Mouse (Mus musculus): Measurements from ENCODE around the gene Sohlh2.

Sohlh2 gene

DNA sequence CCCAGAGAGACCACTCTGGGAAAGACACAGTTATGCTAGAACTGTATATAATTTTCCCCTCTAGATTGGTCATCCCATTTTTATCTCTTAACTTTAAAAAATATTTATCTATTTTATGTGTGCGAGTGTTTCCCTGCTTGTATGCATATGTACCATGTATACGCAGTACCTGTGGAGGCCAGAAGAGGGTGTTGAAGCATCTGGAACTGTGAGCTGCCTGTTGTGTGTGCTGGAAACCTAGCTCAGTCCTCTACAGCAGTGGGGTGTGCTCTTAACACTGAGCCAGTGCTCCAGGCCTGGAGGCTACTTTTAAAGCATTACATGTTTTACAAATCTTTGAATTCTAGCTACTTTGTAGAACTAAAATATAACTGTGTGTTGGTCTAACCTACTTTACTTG lies 24.6 kb downstream of the Sohlh2 start:
- in situ Hi-C loops (cut with MboI, MseI) = no loop called here

DNA sequence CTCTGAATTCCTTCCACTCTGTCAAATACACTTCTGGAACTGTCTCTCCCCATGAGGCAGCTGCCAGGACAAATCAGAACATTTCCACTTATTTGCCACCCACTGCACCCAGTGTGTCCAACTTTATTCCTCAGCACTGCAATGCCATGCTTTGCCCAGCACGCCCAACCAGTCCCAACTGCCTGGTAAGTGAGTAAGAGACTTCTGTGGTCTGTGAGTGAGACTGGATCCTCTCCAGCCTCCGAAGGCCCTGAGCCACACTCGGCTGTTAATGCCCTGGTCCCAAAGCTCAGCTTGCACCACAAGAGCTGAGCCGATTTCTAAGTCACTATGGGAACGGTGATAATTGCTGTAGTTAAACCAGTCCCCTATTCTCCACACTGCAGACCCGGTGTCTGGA lies 25.8 kb downstream of the Sohlh2 start:
- in situ Hi-C loops (cut with MboI, MseI) = no loop called here

GRCm38 (mm10) chr3:55212254-55212653 lies 30.4 kb downstream of the Sohlh2 start:
- in situ Hi-C loops (cut with MboI, MseI) = no loop called here

GRCm38 (mm10) chr3:55213785-55214184 lies 32.0 kb downstream of the Sohlh2 start:
- in situ Hi-C loops (cut with MboI, MseI) = no loop called here

GRCm38 (mm10) chr3:55214413-55214812 lies 32.6 kb downstream of the Sohlh2 start:
- in situ Hi-C loops (cut with MboI, MseI) = no loop called here

- in situ Hi-C loops (cut with MboI, MseI) = no loop called here
Observed at GRCm38 (mm10) chr3:55222502-55222901, 40.7 kb downstream of the Sohlh2 start.

DNA sequence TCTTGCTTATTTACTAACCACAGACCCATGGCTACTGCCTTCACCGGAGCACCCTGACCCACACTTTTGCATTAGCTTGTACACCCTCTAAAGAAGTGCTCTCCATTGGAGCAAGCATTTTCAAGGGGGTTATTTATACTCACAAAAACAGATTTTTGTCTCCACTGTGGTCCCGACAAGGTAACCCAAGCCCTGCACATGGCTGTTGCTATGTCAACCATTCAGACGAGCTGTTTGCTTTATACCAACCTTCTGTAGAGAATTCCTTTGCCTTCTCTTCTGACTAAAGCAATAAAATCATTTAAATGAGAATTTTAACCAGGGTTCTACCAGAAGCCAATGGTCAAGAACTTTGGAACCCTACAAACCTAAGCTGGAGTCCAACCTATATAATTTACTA lies 42.0 kb downstream of the Sohlh2 start:
- in situ Hi-C loops (cut with MboI, MseI) = no loop called here

DNA sequence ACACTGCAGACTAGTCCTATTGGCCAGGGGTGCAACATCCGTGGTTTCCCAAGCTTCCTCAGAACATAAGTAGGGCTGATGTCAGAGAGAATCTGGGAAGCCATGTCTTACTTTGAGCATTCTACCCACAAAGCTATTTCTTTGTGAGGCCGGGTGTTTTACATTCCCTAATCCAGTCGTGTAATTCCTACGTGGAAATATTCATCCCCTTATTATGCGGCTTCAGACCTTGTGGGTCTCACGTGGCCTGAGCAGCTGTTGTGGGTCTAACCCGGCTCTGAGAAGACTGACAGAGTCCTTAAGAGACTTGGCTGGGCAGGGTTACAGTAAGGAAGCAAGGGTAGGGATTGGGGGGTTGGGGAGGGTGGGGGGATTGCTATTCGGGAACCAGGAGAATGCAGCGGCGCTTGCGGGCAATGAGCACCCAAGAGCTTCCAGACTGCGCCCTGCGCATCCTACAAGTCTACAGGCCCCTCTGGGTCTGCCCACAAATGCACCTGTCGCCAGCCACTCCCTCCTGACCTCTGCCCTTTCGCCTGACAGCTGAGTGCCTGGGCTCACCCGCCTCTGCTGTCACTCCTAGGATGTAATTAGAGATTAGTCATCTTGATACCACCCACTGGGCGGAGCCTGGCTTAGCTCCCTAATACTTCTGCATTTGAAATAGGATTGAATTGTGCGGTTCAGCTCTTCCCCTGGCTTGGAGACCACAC lies 44.8 kb downstream of the Sohlh2 start:
- in situ Hi-C loops (cut with MboI, MseI) = no loop called here

DNA sequence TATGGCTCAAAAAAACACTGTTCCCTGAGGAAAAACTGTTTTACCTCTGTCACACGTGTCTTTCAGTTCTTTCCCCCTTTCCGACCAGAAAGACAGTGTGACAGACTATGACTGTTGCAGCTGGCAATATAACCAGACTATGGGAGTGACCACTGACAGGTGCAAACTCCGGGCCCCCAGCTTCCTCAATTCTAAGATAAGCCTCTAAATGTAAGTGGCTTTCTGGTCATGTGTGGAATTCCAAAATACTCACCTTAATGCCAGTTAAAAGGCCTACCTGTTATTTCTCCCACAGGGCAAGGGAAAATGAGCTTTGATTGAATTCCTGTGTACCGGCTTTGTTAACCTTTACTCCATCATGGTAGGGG lies 45.4 kb downstream of the Sohlh2 start:
- in situ Hi-C loops (cut with MboI, MseI) = no loop called here

GRCm38 (mm10) chr3:55241730-55242421 lies 60.0 kb downstream of the Sohlh2 start, which contains the start of gene Dclk1:
Gene Dclk1 (plus strand): TSS chr3:55242364.
- in situ Hi-C loops (cut with MboI, MseI) = no loop called here

GRCm38 (mm10) chr3:55242422-55243055 lies 60.7 kb downstream of the Sohlh2 start:
- in situ Hi-C loops (cut with MboI, MseI) = no loop called here

GRCm38 (mm10) chr3:55243056-55243471 lies 61.2 kb downstream of the Sohlh2 start:
- in situ Hi-C loops (cut with MboI, MseI) = no loop called here

DNA sequence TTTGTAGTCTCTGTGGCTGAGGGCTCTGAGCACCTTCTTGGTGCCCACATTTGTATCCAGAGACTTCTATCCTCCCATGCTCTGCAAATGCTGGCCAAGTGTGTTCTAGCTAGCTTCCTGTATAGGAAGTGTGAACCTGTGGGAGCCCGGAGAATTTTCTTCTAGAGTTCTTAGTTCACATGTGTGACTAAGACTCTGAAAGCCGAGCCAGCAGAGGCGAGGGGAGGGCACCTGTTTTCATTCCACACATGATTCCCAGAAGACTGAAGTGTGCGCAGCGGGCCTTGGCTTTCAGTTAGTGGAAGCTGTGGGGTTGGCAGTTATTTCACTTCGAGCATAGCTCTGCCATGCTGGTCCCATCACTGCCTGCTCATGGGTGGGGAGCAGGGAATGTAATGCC lies 62.3 kb downstream of the Sohlh2 start:
- in situ Hi-C loops (cut with MboI, MseI) = no loop called here

DNA sequence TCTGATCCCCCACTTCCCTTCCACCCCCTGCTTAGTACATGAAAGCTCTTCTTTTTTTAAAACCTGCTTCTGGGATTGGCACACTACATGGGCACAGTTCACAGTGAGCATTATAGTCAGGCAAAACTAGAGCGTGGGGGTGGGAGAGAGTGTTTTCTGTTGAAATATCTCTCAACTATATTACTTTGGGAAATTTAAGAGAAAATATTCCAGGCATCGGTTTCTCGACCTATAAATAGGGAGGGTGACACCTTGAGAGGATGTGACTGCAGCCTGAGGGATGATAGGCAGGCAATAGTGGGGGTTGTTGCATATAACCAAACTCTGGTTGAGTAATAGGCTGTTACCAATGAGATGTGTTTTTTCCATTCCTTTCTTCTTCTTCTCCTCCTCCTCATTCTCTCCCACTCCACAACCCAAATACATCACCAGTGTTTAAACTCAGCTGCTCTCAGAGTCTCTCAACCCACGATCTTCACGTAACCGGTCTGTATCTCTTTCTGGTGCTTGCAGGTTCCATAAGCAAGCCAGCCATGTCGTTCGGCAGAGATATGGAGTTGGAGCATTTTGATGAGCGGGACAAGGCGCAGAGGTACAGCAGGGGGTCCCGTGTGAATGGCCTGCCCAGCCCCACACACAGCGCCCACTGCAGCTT lies 64.9 kb downstream of the Sohlh2 start:
- in situ Hi-C loops (cut with MboI, MseI) = no loop called here

DNA sequence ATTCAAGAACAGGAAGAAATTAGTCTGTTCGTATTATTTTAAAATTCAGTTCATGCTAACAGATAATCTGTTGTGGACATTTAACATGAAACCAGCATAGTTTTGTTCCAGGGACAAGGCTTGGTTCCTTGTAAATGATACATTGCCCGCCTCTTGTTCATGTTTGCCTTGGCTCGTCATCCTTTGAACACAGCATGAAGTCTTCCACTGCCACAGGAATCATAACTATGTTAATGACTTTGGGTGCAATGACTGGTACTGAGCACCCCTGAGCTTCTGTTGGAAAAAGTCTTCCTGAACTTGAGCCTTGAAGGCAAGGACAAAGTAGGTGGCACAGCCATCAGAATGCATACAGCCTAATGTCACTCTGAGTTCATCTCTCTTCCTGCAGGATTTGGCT lies 66.2 kb downstream of the Sohlh2 start:
- in situ Hi-C loops (cut with MboI, MseI) = no loop called here

DNA sequence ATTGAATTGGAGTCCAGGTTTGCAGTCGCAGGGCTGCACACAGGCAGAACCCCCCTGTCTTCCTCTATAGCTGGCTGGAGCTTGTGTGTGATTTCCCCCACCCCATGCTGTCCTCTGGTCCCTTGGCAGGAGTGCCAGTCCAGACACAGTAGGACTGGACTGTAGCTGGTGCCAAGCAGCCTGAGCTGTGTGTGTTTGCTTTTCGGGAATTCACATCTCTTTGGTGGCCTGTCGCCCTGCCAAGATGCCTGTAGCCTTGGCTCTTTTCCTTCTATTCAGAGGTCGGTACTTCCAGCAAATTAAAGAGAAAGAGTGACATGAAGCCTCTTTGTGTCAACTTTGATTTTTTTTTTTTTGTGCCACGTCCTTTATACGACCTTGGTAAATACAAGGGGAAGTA lies 66.7 kb downstream of the Sohlh2 start:
- in situ Hi-C loops (cut with MboI, MseI) = no loop called here

DNA sequence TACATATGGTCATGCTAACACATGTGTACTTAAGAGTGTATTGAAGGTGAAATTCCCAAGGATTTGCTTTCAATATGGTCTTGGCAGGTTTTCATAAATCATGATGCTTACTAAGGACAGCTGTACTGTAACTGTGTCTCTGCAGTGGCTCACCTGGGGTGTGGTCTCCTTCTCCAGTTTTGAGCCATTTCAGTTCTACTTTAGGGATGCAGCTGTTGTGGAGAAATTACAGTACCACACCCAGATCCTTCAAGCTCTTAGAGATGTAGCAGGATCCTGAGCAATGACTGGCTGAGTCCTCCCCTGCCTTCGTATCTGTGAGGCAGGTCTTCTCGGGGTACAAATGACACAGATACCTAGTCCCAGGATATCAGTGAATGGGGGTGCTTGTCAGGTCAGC lies 68.8 kb downstream of the Sohlh2 start:
- in situ Hi-C loops (cut with MboI, MseI) = no loop called here
